Mouse (Mus musculus): ENCODE measurements at regions not wholly inside any gene's neighbourhood (a gene's known extent, or its start where the extent isn't known, plus 50 kb on each side); places are given as distances from the start of the nearest gene placed in this dataset.

GRCm38 (mm10) chr7:117260596-117260995, 120.2 kb upstream of the Xylt1 start:
- no peak for DNase-seq (ENCODE audit: low spot score in 2 of 2)

GRCm38 (mm10) chr7:117263126-117263525, 117.7 kb upstream of the Xylt1 start:
- no peak for DNase-seq (ENCODE audit: low spot score in 2 of 2)

GRCm38 (mm10) chr7:117264341-117264740, 116.4 kb upstream of the Xylt1 start:
- no peak for DNase-seq (ENCODE audit: low spot score in 2 of 2)

- DNase-seq (ENCODE audit: low spot score in 2 of 2), result no peak
These were observed 112.7 kb upstream of the Xylt1 start for GRCm38 (mm10) chr7:117268096-117268495.

- no peak for DNase-seq (ENCODE audit: low spot score in 2 of 2)
These were observed 111.4 kb upstream of the Xylt1 start for GRCm38 (mm10) chr7:117269263-117269897.

- no peak for DNase-seq (ENCODE audit: low spot score in 2 of 2)
These were observed 102.3 kb upstream of the Xylt1 start for GRCm38 (mm10) chr7:117278388-117278961.

- no peak for DNase-seq (ENCODE audit: low spot score in 2 of 2)
These were observed 98.6 kb upstream of the Xylt1 start for GRCm38 (mm10) chr7:117282194-117282593.

- DNase-seq (ENCODE audit: low spot score in 2 of 2), result no peak
These were observed 95.6 kb upstream of the Xylt1 start for GRCm38 (mm10) chr7:117285206-117285605.

GRCm38 (mm10) chr7:117285985-117286384, 94.8 kb upstream of the Xylt1 start:
- DNase-seq (ENCODE audit: low spot score in 2 of 2), result no peak

GRCm38 (mm10) chr7:117303705-117304104, 77.1 kb upstream of the Xylt1 start:
- no peak for DNase-seq (ENCODE audit: low spot score in 2 of 2)

- no peak for DNase-seq (ENCODE audit: low spot score in 2 of 2)
These were observed 70.1 kb upstream of the Xylt1 start for GRCm38 (mm10) chr7:117310586-117311200.

- no peak for DNase-seq (ENCODE audit: low spot score in 2 of 2)
These were observed 69.5 kb upstream of the Xylt1 start for GRCm38 (mm10) chr7:117311316-117311715.

GRCm38 (mm10) chr7:117316126-117316805, 64.5 kb upstream of the Xylt1 start:
- DNase-seq (ENCODE audit: low spot score in 2 of 2), result no peak

- no peak for DNase-seq (ENCODE audit: low spot score in 2 of 2)
These were observed 63.4 kb upstream of the Xylt1 start for GRCm38 (mm10) chr7:117317362-117317761.

- no peak for DNase-seq (ENCODE audit: low spot score in 2 of 2)
These were observed 60.2 kb upstream of the Xylt1 start for GRCm38 (mm10) chr7:117320552-117320951.
